In genomic region chr6:134357570-134357969, GRCm38 (mm10) we compare ENCODE assay signal across 19 mouse cellular contexts. TPM values are rescaled to one million over a fixed set of nuclear protein-coding genes. Genes with fewer than 3 reads are reported as not detected.
"Had no signal": no experiment of that assay in that cellular context is flagged by ENCODE, and none has a peak within 500 bp of the region (broad histone marks: within the 10 kb centered on the region; RNA-seq: fewer than 3 reads in every experiment).

No protein-coding gene starts in this region.

- H3K27me3 ChIP-seq: midbrain, embryonic 12.5 days; neural tube, embryonic 13.5 days; neural tube, embryonic 15.5 days had no signal

- H3K36me3 ChIP-seq: midbrain, embryonic 10.5 days; midbrain, embryonic 12.5 days; neural tube, embryonic 13.5 days; neural tube, embryonic 15.5 days had no signal

- H3K9ac ChIP-seq: lung, embryonic 14.5 days; midbrain, embryonic 12.5 days; neural tube, embryonic 13.5 days; neural tube, embryonic 15.5 days had no signal

- H3K4me3 ChIP-seq: midbrain, embryonic 10.5 days; midbrain, embryonic 12.5 days; myocyte; neural tube, embryonic 13.5 days; neural tube, embryonic 15.5 days had no signal

- H3K9me3 ChIP-seq: midbrain, embryonic 10.5 days; midbrain, embryonic 12.5 days; neural tube, embryonic 13.5 days; neural tube, embryonic 15.5 days had no signal

- H3K27ac ChIP-seq: midbrain, embryonic 10.5 days; midbrain, embryonic 12.5 days; neural tube, embryonic 13.5 days; neural tube, embryonic 15.5 days had no signal

- H3K4me2 ChIP-seq: lung, embryonic 14.5 days; midbrain, embryonic 12.5 days; neural tube, embryonic 13.5 days; neural tube, embryonic 15.5 days had no signal

- H3K4me1 ChIP-seq: midbrain, embryonic 10.5 days; midbrain, embryonic 12.5 days; neural tube, embryonic 13.5 days; neural tube, embryonic 15.5 days had no signal

- DNase-seq: lung, adult 18-20 months; lung, embryonic 14.5 days; lung, postnatal 4 days; midbrain, embryonic 14.5 days; retina, postnatal 1 day; right cerebral cortex, adult 18-20 months; right cerebral cortex, postnatal 25 days; right cerebral cortex, postnatal 4 days; spleen, adult 18-20 months; thymus, adult 18-20 months; thymus, postnatal 14 days; thymus, postnatal 36 days had no signal

- ATAC-seq: midbrain, embryonic 16.5 days had no signal

RNA-seq across cellular contexts. Expression of gene Bcl2l14, which starts 38.5 kb away (rescaled TPM):
- polyA plus RNA-seq: midbrain, embryonic 14.5 days; midbrain, embryonic 16.5 days; neural tube, embryonic 11.5 days; neural tube, embryonic 13.5 days had no signal
